Mouse (Mus musculus): ENCODE results near the gene Arhgap20. TPM values are rescaled to one million over a fixed set of nuclear protein-coding genes. Genes with fewer than 3 reads are reported as not detected.

The Arhgap20 gene
- polyA plus RNA-seq (2012; rRNA removed), result 14.8 and 15.1 TPM in 2 replicates

DNA sequence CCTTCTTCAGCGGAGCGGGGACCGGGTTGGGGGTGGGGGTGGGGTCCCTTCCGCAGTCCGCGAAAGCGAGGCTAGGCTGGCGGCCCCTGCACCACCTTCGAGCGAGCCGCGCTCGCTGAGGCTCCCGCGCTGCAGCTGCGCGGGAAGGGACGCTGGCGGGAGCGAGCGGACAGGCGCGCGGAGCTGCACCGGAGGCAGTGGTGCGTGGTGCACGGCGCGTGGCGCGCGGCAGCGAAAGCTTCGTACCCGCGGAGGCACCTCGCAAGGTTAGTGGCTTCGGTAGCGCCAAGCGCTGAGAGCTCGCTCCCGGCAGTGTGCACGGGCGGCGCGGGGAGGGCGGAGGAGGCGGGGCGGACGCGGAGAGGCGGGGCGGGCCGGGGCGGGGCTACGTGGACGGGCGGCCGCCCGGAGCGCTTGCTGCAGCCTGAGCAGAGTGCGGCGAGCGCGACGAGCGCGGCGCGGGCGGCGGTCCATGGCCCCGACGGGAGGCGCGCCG is at the start of gene Arhgap20:
TSS of gene Arhgap20 (plus strand) at position 417 of the 496 bp plus-strand sequence.
- Histone ChIP-seq H3K4me1 (ENCODE audit: control insufficient read depth, insufficient read depth, low read length) (no peaks in the 10 kb centered on the region), H3K4me3 (replicated peaks; ENCODE audit: insufficient read depth, low read depth, low read length) (peak within 1 kb of the TSS; percentile 92), H3K27me3 (ENCODE audit: control insufficient read depth, insufficient read depth, low read length) (no peaks in the 10 kb centered on the region), H3K27ac (ENCODE audit: insufficient read depth, low read length) (peak within 1 kb of the TSS; percentile 66; the same call in 1 of the 2 replicates)
- WGBS, result under 1% methylated on average over 72 of the region's 77 CpGs
- TF ChIP-seq POLR2A (IDR thresholded peaks at IDR 0.05; ENCODE audit: borderline replicate concordance, insufficient read depth, low read length), result peak; percentile 50; the same call in 1 of the 2 replicates
- no peak for TF ChIP-seq CTCF (IDR thresholded peaks at IDR 0.05; ENCODE audit: borderline replicate concordance, insufficient read depth, low read depth, low read length)
- DNase-seq, result peak; percentile 90

DNA sequence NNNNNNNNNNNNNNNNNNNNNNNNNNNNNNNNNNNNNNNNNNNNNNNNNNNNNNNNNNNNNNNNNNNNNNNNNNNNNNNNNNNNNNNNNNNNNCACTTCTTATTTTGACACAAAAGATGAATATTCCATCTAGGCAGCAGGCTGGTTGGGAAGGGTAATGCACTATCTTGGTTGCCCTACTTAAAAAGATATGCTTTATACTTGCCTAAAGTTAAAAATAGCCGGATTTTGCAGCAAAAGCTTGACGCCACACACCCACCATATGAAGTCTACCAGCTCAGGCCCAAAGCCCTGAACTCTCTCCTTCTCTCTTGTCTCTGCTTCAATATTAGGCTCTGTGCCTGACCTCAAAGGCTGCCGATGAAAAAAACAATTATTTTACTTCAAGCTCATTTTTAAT is 46.3 kb upstream of the Arhgap20 start:
- TF ChIP-seq CTCF (IDR thresholded peaks at IDR 0.05; ENCODE audit: borderline replicate concordance, insufficient read depth, low read depth, low read length), result no peak
- no peak for TF ChIP-seq POLR2A (IDR thresholded peaks at IDR 0.05; ENCODE audit: borderline replicate concordance, insufficient read depth, low read length)
- no peak overlapping the region for H3K27ac ChIP-seq (ENCODE audit: insufficient read depth, low read length)
- DNase-seq, result no peak
- no peaks in the 10 kb centered on the region for H3K27me3 ChIP-seq (ENCODE audit: control insufficient read depth, insufficient read depth, low read length)
- no peak overlapping the region for H3K4me3 ChIP-seq (replicated peaks; ENCODE audit: insufficient read depth, low read depth, low read length)
- WGBS, result 85% methylated on average over 3 of the region's 3 CpGs
- peaks cover 5% of the 10 kb centered on the region for H3K4me1 ChIP-seq (ENCODE audit: control insufficient read depth, insufficient read depth, low read length)

- no peak for DNase-seq
- H3K27ac ChIP-seq (ENCODE audit: insufficient read depth, low read length), result no peak overlapping the region
- TF ChIP-seq CTCF (IDR thresholded peaks at IDR 0.05; ENCODE audit: borderline replicate concordance, insufficient read depth, low read depth, low read length), result no peak
- no peak for TF ChIP-seq POLR2A (IDR thresholded peaks at IDR 0.05; ENCODE audit: borderline replicate concordance, insufficient read depth, low read length)
- H3K4me3 ChIP-seq (replicated peaks; ENCODE audit: insufficient read depth, low read depth, low read length), result no peak overlapping the region
- 41% methylated on average over 6 of the region's 6 CpGs for WGBS
- no peaks in the 10 kb centered on the region for H3K4me1 ChIP-seq (ENCODE audit: control insufficient read depth, insufficient read depth, low read length)
- H3K27me3 ChIP-seq (ENCODE audit: control insufficient read depth, insufficient read depth, low read length), result no peaks in the 10 kb centered on the region
Observed at GRCm38 (mm10) chr9:51727960-51728359, 37.2 kb upstream of the Arhgap20 start.

DNA sequence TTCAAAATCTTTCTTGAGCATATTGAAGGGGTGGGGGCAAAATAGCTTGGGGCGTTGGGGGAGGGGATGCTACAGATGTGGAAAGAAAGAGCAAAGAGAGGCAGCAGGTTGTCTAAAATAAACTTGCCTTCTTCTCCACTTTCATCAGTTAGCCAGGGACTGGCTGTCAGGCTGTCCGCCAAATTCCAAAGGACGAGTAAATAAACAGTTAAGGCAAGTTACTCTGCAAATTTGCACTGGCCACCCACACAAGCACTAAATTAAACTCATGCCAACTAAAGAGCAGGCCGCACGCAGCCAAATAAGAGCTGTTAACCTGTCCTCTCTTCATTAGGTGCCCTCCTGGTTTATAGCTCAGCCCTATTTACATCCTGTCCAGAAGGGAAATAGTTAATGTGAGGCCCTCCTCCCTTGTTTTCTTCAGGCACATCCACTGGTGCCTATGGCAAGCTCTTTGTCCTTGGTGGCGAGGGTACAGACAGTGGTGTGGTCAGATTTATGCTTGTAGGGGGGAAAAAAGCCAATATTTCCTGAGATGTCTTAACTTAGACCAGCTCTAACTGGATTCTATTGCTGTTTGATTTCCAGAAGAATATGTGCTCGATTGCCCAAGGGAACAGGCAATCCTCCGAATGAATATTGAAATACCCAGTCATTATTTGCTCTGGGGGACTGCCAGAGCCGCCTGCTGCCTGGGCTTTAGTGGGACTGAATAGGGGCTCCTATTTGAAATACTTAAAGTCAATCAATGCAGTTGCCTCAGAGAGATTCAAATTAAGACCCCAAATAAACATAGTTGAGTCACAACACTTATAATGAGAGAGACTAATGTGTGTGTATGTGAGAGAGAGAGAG is 29.7 kb upstream of the Arhgap20 start:
- TF ChIP-seq POLR2A (IDR thresholded peaks at IDR 0.05; ENCODE audit: borderline replicate concordance, insufficient read depth, low read length), result no peak
- no peak for TF ChIP-seq CTCF (IDR thresholded peaks at IDR 0.05; ENCODE audit: borderline replicate concordance, insufficient read depth, low read depth, low read length)
- DNase-seq, result no peak
- 62% methylated on average over 9 of the region's 9 CpGs for WGBS
- no peak overlapping the region for H3K4me3 ChIP-seq (replicated peaks; ENCODE audit: insufficient read depth, low read depth, low read length)
- H3K27ac ChIP-seq (ENCODE audit: insufficient read depth, low read length), result no peak overlapping the region
- no peaks in the 10 kb centered on the region for H3K4me1 ChIP-seq (ENCODE audit: control insufficient read depth, insufficient read depth, low read length)
- H3K27me3 ChIP-seq (ENCODE audit: control insufficient read depth, insufficient read depth, low read length), result no peaks in the 10 kb centered on the region

GRCm38 (mm10) chr9:51736750-51737368 is 28.3 kb upstream of the Arhgap20 start:
- DNase-seq, result no peak
- no peak overlapping the region for H3K27ac ChIP-seq (ENCODE audit: insufficient read depth, low read length)

GRCm38 (mm10) chr9:51738349-51738748 is 26.8 kb upstream of the Arhgap20 start:
- no peak overlapping the region for H3K4me3 ChIP-seq (replicated peaks; ENCODE audit: insufficient read depth, low read depth, low read length)
- H3K4me1 ChIP-seq (ENCODE audit: control insufficient read depth, insufficient read depth, low read length), result no peaks in the 10 kb centered on the region
- no peak for TF ChIP-seq POLR2A (IDR thresholded peaks at IDR 0.05; ENCODE audit: borderline replicate concordance, insufficient read depth, low read length)
- no peak for TF ChIP-seq CTCF (IDR thresholded peaks at IDR 0.05; ENCODE audit: borderline replicate concordance, insufficient read depth, low read depth, low read length)
- H3K27ac ChIP-seq (ENCODE audit: insufficient read depth, low read length), result no peak overlapping the region
- no peak for DNase-seq
- H3K27me3 ChIP-seq (ENCODE audit: control insufficient read depth, insufficient read depth, low read length), result no peaks in the 10 kb centered on the region
- WGBS, result 93% methylated on average over 9 of the region's 9 CpGs

More at GRCm38 (mm10) chr9:51736750-51737368, 28.3 kb upstream of the Arhgap20 start:
- 55% methylated on average over 5 of the region's 5 CpGs for WGBS
- H3K4me1 ChIP-seq (ENCODE audit: control insufficient read depth, insufficient read depth, low read length), result no peaks in the 10 kb centered on the region
- no peak overlapping the region for H3K4me3 ChIP-seq (replicated peaks; ENCODE audit: insufficient read depth, low read depth, low read length)
- TF ChIP-seq POLR2A (IDR thresholded peaks at IDR 0.05; ENCODE audit: borderline replicate concordance, insufficient read depth, low read length), result no peak
- no peak for TF ChIP-seq CTCF (IDR thresholded peaks at IDR 0.05; ENCODE audit: borderline replicate concordance, insufficient read depth, low read depth, low read length)
- no peaks in the 10 kb centered on the region for H3K27me3 ChIP-seq (ENCODE audit: control insufficient read depth, insufficient read depth, low read length)

- Histone ChIP-seq H3K27me3 (ENCODE audit: control insufficient read depth, insufficient read depth, low read length) (no peaks in the 10 kb centered on the region), H3K27ac (ENCODE audit: insufficient read depth, low read length) (no peak overlapping the region), H3K4me3 (replicated peaks; ENCODE audit: insufficient read depth, low read depth, low read length) (no peak overlapping the region), H3K4me1 (ENCODE audit: control insufficient read depth, insufficient read depth, low read length) (no peaks in the 10 kb centered on the region)
- 92% methylated on average over 4 of the region's 4 CpGs for WGBS
- TF ChIP-seq CTCF (IDR thresholded peaks at IDR 0.05; ENCODE audit: borderline replicate concordance, insufficient read depth, low read depth, low read length), result no peak
- TF ChIP-seq POLR2A (IDR thresholded peaks at IDR 0.05; ENCODE audit: borderline replicate concordance, insufficient read depth, low read length), result no peak
- no peak for DNase-seq
Observed at GRCm38 (mm10) chr9:51739826-51740225, 25.3 kb upstream of the Arhgap20 start.

Measured in cerebellum, adult 2 months (tissue).